Mouse (Mus musculus) layer of hippocampus, adult 9-10 months (tissue): ENCODE measurements around the gene Mmp7.

Source experiments
- DNase-seq: peaks from one replicate; pipeline ENCODE4 v3.0.0; 2022; ENCODE audit warnings: low spot score

Mmp7 gene

DNA sequence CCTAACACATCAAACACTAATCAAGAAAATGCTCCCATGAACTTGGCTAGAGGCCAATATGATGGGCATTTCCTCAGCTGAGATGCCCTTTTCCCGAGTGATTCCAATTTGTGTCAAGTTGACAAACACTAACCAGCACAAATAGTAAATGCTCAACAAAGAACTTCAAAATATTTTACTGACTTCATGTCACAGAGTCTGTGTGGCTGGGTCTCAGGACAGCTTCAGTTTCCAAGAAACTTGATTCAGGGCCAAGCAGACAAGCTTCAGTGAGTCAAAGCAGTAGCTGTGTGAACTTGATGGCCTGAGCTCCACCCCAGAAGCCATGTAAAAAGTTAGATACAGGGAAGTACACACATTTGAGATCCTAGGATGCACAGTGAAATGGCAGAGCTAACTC is 52.3 kb downstream of the Mmp7 start:
- no peak for DNase-seq

DNA sequence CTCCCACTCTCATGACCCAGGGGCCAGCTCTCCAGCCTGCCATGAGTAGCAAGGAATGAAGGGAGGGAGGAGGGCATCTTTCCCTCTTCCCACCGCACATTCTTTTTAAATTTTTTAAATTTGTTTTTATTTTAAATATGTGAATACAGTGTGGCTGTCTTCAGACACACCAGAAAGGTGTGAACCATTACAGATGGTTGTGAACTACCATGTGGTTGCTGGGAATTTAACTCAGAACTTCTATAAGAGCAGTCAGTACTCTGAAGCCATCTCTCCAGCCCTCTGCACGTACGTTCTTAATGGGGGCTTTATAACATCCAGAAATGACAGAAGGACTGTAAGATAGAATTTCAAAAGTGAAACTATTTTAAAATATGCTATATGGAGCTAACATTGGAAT is 57.0 kb downstream of the Mmp7 start:
- DNase-seq: no peak
